Mouse (Mus musculus) CH12.LX (cell line): Measurements from ENCODE around the gene Ccn6. TPM values are rescaled to one million over a fixed set of nuclear protein-coding genes. Genes with fewer than 3 reads are reported as not detected.
A peak's percentile ranks its signal among the peaks of the same experiment; 100 is the strongest.

Source experiments
- DNase-seq: peaks from one replicate; pipeline ENCODE4 v3.0.0-alpha.2; 2013; ENCODE audit errors: extremely low read depth
- H3K27ac ChIP-seq: 2 replicates; pipeline ENCODE4 v1.5.1; 2012; ENCODE audit warnings: low read depth, mild to moderate bottlenecking, control low read depth, moderate library complexity; ENCODE audit not compliant: insufficient read depth
- H3K27me3 ChIP-seq: replicated peaks from 2 replicates; pipeline ENCODE3; 2012; ENCODE audit warnings: inconsistent platforms
- H3K36me3 ChIP-seq, 2 experiments: replicated peaks in 1 of 2; 2 replicates each; pipeline versions ENCODE3 to v1.6.1; 2012; ENCODE audit warnings: inconsistent platforms in 1 of 2, low read length in 1 of 2, mild to moderate bottlenecking in 1 of 2, mixed read lengths in 1 of 2, moderate library complexity in 1 of 2; ENCODE audit not compliant: control insufficient read depth in 1 of 2, insufficient read depth in 1 of 2
- H3K4me1 ChIP-seq, 2 experiments: 2 replicates each; pipeline ENCODE4 v1.6.1; 2012; ENCODE audit warnings: inconsistent platforms in 1 of 2, moderate library complexity in 1 of 2; ENCODE audit not compliant: insufficient read depth in 2 of 2, control insufficient read depth in 1 of 2
- H3K4me2 ChIP-seq: 2 replicates; pipeline ENCODE4 v1.6.1; 2012; ENCODE audit warnings: low read depth, mild to moderate bottlenecking, control low read depth; ENCODE audit not compliant: poor library complexity, insufficient read depth, severe bottlenecking
- H3K4me3 ChIP-seq, 3 experiments: fragments of 150-350 bp in 1 of 3; sonication (generic) in 1 of 3; replicated peaks in 1 of 3; 2 replicates each; pipeline versions ENCODE3 to v1.5.1; 2011 to 2012; ENCODE audit warnings: low read depth in 2 of 3, low read length in 2 of 3, mild to moderate bottlenecking in 2 of 3, moderate library complexity in 2 of 3, control low read depth in 1 of 3, improper control_type of control experiment in 1 of 3, inconsistent platforms in 1 of 3, mixed read lengths in 1 of 3; ENCODE audit not compliant: poor library complexity in 1 of 3
- H3K79me2 ChIP-seq: replicated peaks from 2 replicates; pipeline ENCODE4 v1.6.1; 2012; ENCODE audit warnings: mild to moderate bottlenecking, moderate library complexity; ENCODE audit not compliant: control insufficient read depth, poor library complexity, insufficient read depth, severe bottlenecking; ENCODE audit errors: extremely low read depth
- H3K9ac ChIP-seq: 2 replicates; pipeline ENCODE4 v1.6.1; 2012; ENCODE audit warnings: low read depth, mild to moderate bottlenecking, control low read depth, moderate library complexity; ENCODE audit not compliant: insufficient read depth
- H3K9me3 ChIP-seq: replicated peaks from 2 replicates; pipeline ENCODE3; 2012; ENCODE audit warnings: low read length, inconsistent platforms, mixed read lengths
- BHLHE40 ChIP-seq: IDR thresholded peaks from 2 replicates; pipeline ENCODE4 v1.6.1; 2011; ENCODE audit warnings: mild to moderate bottlenecking, low read depth, low read length, improper control_type of control experiment
- CHD1 ChIP-seq: IDR thresholded peaks from 2 replicates; pipeline ENCODE4 v1.6.1; 2012; ENCODE audit warnings: low read depth, low read length, improper control_type of control experiment, inconsistent platforms
- CHD2 ChIP-seq: IDR thresholded peaks from 2 replicates; pipeline ENCODE4 v1.6.1; 2011; ENCODE audit warnings: low read length, improper control_type of control experiment
- CTCF ChIP-seq, 2 experiments: IDR thresholded peaks in 1 of 2; conservative IDR thresholded peaks in 1 of 2; 2 replicates each; pipeline ENCODE4 v1.5.1; 2011 to 2012; ENCODE audit warnings: low read depth in 2 of 2, low read length in 2 of 2, improper control_type of control experiment in 1 of 2, inconsistent platforms in 1 of 2, mild to moderate bottlenecking in 1 of 2, moderate library complexity in 1 of 2
- ELF1 ChIP-seq: IDR thresholded peaks from 2 replicates; pipeline ENCODE4 v1.6.1; 2014; ENCODE audit warnings: low read depth, mild to moderate bottlenecking, inconsistent platforms, low read length, improper control_type of control experiment
- EP300 ChIP-seq: IDR thresholded peaks from 2 replicates; pipeline ENCODE4 v1.6.1; 2011; ENCODE audit warnings: low read length, improper control_type of control experiment
- ETS1 ChIP-seq: conservative IDR thresholded peaks from 2 replicates; pipeline ENCODE4 v1.6.1; 2012; ENCODE audit warnings: low read depth, mild to moderate bottlenecking, inconsistent platforms, low read length, improper control_type of control experiment, moderate library complexity
- IRF4 ChIP-seq: IDR thresholded peaks from 2 replicates; pipeline ENCODE4 v1.6.1; 2014; ENCODE audit warnings: low read depth, mild to moderate bottlenecking, inconsistent platforms, low read length, improper control_type of control experiment
- KAT2A ChIP-seq: IDR thresholded peaks from 2 replicates; pipeline ENCODE4 v1.6.1; 2012; ENCODE audit warnings: low read length, improper control_type of control experiment, inconsistent platforms; ENCODE audit not compliant: insufficient replicate concordance
- MAFK ChIP-seq: IDR thresholded peaks from 2 replicates; pipeline ENCODE4 v1.6.1; 2011; ENCODE audit warnings: low read length, improper control_type of control experiment; ENCODE audit not compliant: insufficient replicate concordance
- MYC ChIP-seq: IDR thresholded peaks from 2 replicates; pipeline ENCODE4 v1.6.1; 2011; ENCODE audit warnings: low read depth, mild to moderate bottlenecking, improper control_type of control experiment, low read length
- NRF1 ChIP-seq: IDR thresholded peaks from 2 replicates; pipeline ENCODE4 v1.6.1; 2014; ENCODE audit warnings: low read depth, mild to moderate bottlenecking, inconsistent platforms, low read length, improper control_type of control experiment, moderate library complexity
- RAD21 ChIP-seq: IDR thresholded peaks from 2 replicates; pipeline ENCODE4 v1.6.1; 2011; ENCODE audit warnings: low read depth, mild to moderate bottlenecking, low read length, improper control_type of control experiment, moderate library complexity
- SMC3 ChIP-seq: IDR thresholded peaks from 2 replicates; pipeline ENCODE4 v1.6.1; 2011; ENCODE audit warnings: low read depth, low read length, improper control_type of control experiment
- TCF12 ChIP-seq: IDR thresholded peaks from 2 replicates; pipeline ENCODE4 v1.6.1; 2014; ENCODE audit warnings: low read depth, mild to moderate bottlenecking, inconsistent platforms, low read length, improper control_type of control experiment
- ZNF384 ChIP-seq: IDR thresholded peaks from 2 replicates; pipeline ENCODE4 v1.6.1; 2012; ENCODE audit warnings: low read depth, low read length, improper control_type of control experiment, inconsistent platforms
- dilution Hi-C: fragments of 300-500 bp; cut with MboI; formaldehyde crosslinking; loops from 2 replicates; pipeline ENCODE4 v1.14.3; 2020; ENCODE audit warnings: low sequenced_read_pairs; ENCODE audit not compliant: extremely low pct_unique_long_range_greater_than_20kb, extremely low pct_ligation_motif_present
- in situ Hi-C: fragments of 300-500 bp; cut with MboI; formaldehyde crosslinking; loops from 3 replicates; pipeline ENCODE4 v1.14.3; 2019; ENCODE audit warnings: low sequenced_read_pairs, low pct_ligation_motif_present, low pct_unique_long_range_greater_than_20kb, mixed read lengths
- polyA plus RNA-seq: library from polyadenylated mRNA; unstranded; fragments of >175 nt; gene quantifications from 2 replicates; pipeline ENCODE4 v1.2.1, GENCODE M21; 2012; ENCODE audit warnings: low read depth; ENCODE audit not compliant: insufficient read length
- total RNA-seq, 2 experiments: library from RNA; depleted of rRNA; stranded (reverse); fragments of 300-350 nt in 1 of 2; fragments of >200 nt in 1 of 2; gene quantifications; 2 replicates each; pipeline ENCODE4 v1.2.3; 2012 to 2014

Gene Ccn6
- total and polyA plus RNA-seq, 3 experiments, result 0.33 TPM; not detected in 2

DNA sequence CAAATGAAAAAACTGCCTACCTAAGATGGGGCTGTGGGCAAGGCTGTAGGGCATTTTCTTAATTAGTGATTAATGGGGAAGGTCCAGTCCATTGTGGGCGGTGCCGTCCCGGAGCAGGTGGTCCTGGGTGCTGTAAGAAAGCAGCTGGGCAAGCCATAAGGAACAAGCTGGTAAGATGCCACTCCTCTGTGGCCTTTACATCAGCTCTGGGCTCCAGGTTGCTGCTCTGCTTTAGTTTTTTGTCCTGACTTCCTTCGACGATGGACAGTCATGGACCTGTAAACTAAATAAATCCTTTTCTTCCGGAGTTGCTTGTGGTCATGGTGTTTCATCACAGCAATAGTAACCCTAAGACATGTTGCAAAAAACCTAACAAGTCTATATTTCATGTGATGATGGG lies 7.1 kb upstream of the Ccn6 start:
- peak overlapping the region in 1 of 3 experiments; percentile 59 for H3K4me3 ChIP-seq
- H3K4me1 ChIP-seq, result peaks cover 6 to 36% of the 10 kb centered on the region in 2 experiments; a peak in 3 of 4 replicates

DNA sequence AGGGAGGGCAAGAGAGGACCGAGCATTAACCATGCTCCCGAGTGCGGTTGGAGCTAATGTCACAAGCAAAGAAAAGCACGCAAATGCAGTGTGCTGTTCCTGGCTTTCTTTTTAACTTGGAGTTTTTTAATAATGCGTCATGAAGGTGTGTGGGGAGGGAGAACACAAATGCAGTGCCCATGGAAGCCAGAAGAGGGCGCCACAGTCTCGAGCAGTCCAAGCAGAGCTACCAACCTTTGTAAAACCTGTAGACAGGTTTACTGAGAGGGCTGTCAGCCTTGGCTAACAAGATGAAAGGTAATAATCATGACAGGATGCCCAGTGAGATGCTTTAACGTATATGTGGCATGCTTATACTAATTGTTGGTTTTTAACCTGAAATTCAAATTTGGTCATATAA lies 6.6 kb upstream of the Ccn6 start:
- dilution Hi-C loops, result no loop called here
- Histone ChIP-seq H3K4me1 (peaks cover 6 to 36% of the 10 kb centered on the region in 2 experiments; a peak in 3 of 4 replicates), H3K27me3 (peaks cover 2% of the 10 kb centered on the region), H3K9me3 (no peaks in the 10 kb centered on the region), H3K4me2 (no peak overlapping the region), H3K4me3 (no peak overlapping the region), H3K79me2 (no peaks in the 10 kb centered on the region), H3K27ac (no peak overlapping the region), H3K9ac (no peak overlapping the region), H3K36me3 (no peaks in the 10 kb centered on the region)
- peak; percentile 71 for DNase-seq
- TF ChIP-seq ETS1 (no peak), SMC3 (peak; percentile 55), RAD21 (peak; percentile 61), MAFK (no peak), CHD1 (no peak), ELF1 (no peak), BHLHE40 (no peak), CTCF (conservative IDR thresholded peaks at IDR 0.05 in 1 of 2, IDR thresholded peaks at IDR 0.05 in 1 of 2; ENCODE audit: low read depth in 2 of 2, low read length in 2 of 2) (peak; percentile 71 to 88), EP300 (no peak)
- in situ Hi-C loops, result loop anchor here (10.0 kb wide), 1 partner anchor 65 kb away; no protein-coding TSS in a partner anchor

More for the DNA sequence above, 7.1 kb upstream of the Ccn6 start:
- H3K9ac ChIP-seq, result 0 out of 2 replicates have a peak overlapping the region, but pooled peaks have one; percentile 27
- no peaks in the 10 kb centered on the region for H3K79me2 ChIP-seq
- H3K4me2 ChIP-seq, result peak overlapping the region; percentile 58
- peaks cover 2% of the 10 kb centered on the region for H3K27me3 ChIP-seq
- in situ Hi-C loops, result loop anchor here (10.0 kb wide), 1 partner anchor 64 kb away; no protein-coding TSS in a partner anchor
- peak; percentile 10 for DNase-seq
- H3K27ac ChIP-seq, result no peak overlapping the region
- no peaks in the 10 kb centered on the region for H3K9me3 ChIP-seq
- dilution Hi-C loops, result no loop called here
- no peak for TF ChIP-seq KAT2A
- peak; percentile 18; the same call in 1 of the 2 replicates for TF ChIP-seq EP300
- peak; percentile 15; the same call in 1 of the 2 replicates for TF ChIP-seq CHD2
- TF ChIP-seq IRF4, result no peak
- TF ChIP-seq MYC, result 0 out of 2 replicates have a peak, but pooled peaks have one; percentile 8
- TF ChIP-seq NRF1, result peak; percentile 2; the same call in 1 of the 2 replicates
- TF ChIP-seq ZNF384, result 0 out of 2 replicates have a peak, but pooled peaks have one; percentile 17
- TF ChIP-seq TCF12, result peak; percentile 10; the same call in 1 of the 2 replicates
- TF ChIP-seq, all 38 proteins: peak for 6
- H3K36me3 ChIP-seq, result no peaks in the 10 kb centered on the region
